Mouse (Mus musculus) layer of hippocampus, adult 18-20 months (tissue): ENCODE measurements around the gene Mmp24. TPM values are rescaled to one million over a fixed set of nuclear protein-coding genes. Genes with fewer than 3 reads are reported as not detected.
A peak's percentile ranks its signal among the peaks of the same experiment; 100 is the strongest.
"Not testable (repeated sequence)": the region's sequence is repeated elsewhere in the genome, so short reads cannot be mapped to it uniquely, and the experiment has no call there.

Experiments
- DNase-seq, 2 experiments: peaks; one replicate each; pipeline ENCODE4 v3.0.0; 2022; ENCODE audit warnings: low spot score in 2 of 2
- total RNA-seq, 2 experiments: library from RNA; stranded (reverse); gene quantifications; 2 replicates each; pipeline ENCODE4 v1.2.3; 2021

The Mmp24 gene
- total RNA-seq, 2 experiments from 2014 or later, result 39.2 to 39.9 TPM

GRCm38 (mm10) chr2:155811821-155812396, 36.8 kb downstream of the Mmp24 start:
- peak; percentile 85 to 94 for DNase-seq

- no peak for DNase-seq
These were observed 37.5 kb downstream of the Mmp24 start for GRCm38 (mm10) chr2:155812637-155813036.

- DNase-seq, result no peak
These were observed 39.7 kb downstream of the Mmp24 start for GRCm38 (mm10) chr2:155814829-155815228.

GRCm38 (mm10) chr2:155816179-155816578, 41.0 kb downstream of the Mmp24 start:
- no peak for DNase-seq

GRCm38 (mm10) chr2:155817301-155818245, 42.4 kb downstream of the Mmp24 start:
- DNase-seq, result no peak

- peak; percentile 94 to 95 for DNase-seq
These were observed 43.7 kb downstream of the Mmp24 start for GRCm38 (mm10) chr2:155818596-155819391.

GRCm38 (mm10) chr2:155819392-155819448, 44.1 kb downstream of the Mmp24 start, which contains the start of gene BC029722:
BC029722 (minus strand) TSS chr2:155819426.
- no peak for DNase-seq

- DNase-seq, result no peak
These were observed 44.5 kb downstream of the Mmp24 start for GRCm38 (mm10) chr2:155819449-155820251.

GRCm38 (mm10) chr2:155820779-155821178, 45.6 kb downstream of the Mmp24 start:
- DNase-seq, result no peak

GRCm38 (mm10) chr2:155823722-155824121, 48.6 kb downstream of the Mmp24 start:
- no peak for DNase-seq

- no peak for DNase-seq
These were observed 50.9 kb downstream of the Mmp24 start for GRCm38 (mm10) chr2:155825904-155826629.

GRCm38 (mm10) chr2:155826630-155827424, 51.7 kb downstream of the Mmp24 start, which contains the start of gene Eif6:
Eif6 (minus strand) TSS chr2:155826925.
- DNase-seq, result peak; percentile 79 to 81

GRCm38 (mm10) chr2:155830841-155831240, 55.7 kb downstream of the Mmp24 start:
- no peak for DNase-seq

- DNase-seq, result no peak
These were observed 56.2 kb downstream of the Mmp24 start for GRCm38 (mm10) chr2:155831302-155831701.

GRCm38 (mm10) chr2:155832087-155832486, 56.9 kb downstream of the Mmp24 start:
- DNase-seq, result not testable (repeated sequence)

- no peak for DNase-seq
These were observed 59.6 kb downstream of the Mmp24 start, which contains the start of gene Fam83c for GRCm38 (mm10) chr2:155834732-155835131. Fam83c (minus strand) TSS chr2:155834854.

- DNase-seq, result no peak
These were observed 62.8 kb downstream of the Mmp24 start for GRCm38 (mm10) chr2:155837961-155838360.

- no peak for DNase-seq
These were observed 63.8 kb downstream of the Mmp24 start for GRCm38 (mm10) chr2:155838961-155839360.

- DNase-seq, result no peak
These were observed 71.8 kb downstream of the Mmp24 start for GRCm38 (mm10) chr2:155846930-155847329.

GRCm38 (mm10) chr2:155848291-155848690, 73.1 kb downstream of the Mmp24 start:
- DNase-seq, result peak; percentile 54 to 86
